In genomic region chr15:32778599-32779273, GRCm38 (mm10) we compare ENCODE assay signal across 8 mouse cellular contexts.
DNase-seq lines count a peak whose midpoint lies in the region; ATAC-seq and TF ChIP-seq lines count a peak whose summit lies in the region.
"Not testable (repeated sequence)": the region's sequence is repeated elsewhere in the genome, so short reads cannot be mapped to it uniquely, and the experiment has no call there.

No protein-coding gene starts in this region.

- DNase-seq in adrenal gland, adult 18-20 months (ENCODE audit: low spot score in 2 of 2) = peak; percentile 54 to 55
- peak; percentile 79 for DNase-seq in embryo, embryonic 11 days
- DNase-seq in gastrocnemius, adult 8-10 months (ENCODE audit: low spot score in 2 of 2) = peak; percentile 69 to 79
- DNase-seq in layer of hippocampus, adult 9-11 months = peak; percentile 72
- peak; percentile 36 for DNase-seq in liver, postnatal 0 days
- DNase-seq in urinary bladder, adult 18-20 months (ENCODE audit: low spot score in 2 of 2) = peak; percentile 39 to 78

- not testable (repeated sequence) for H3K9me3 ChIP-seq in hindbrain, embryonic 13.5 days; liver, postnatal 0 days (ENCODE audit: low read length); neural tube, embryonic 14.5 days (ENCODE audit: control insufficient read depth, low read length)

- H3K4me2 ChIP-seq in hindbrain, embryonic 13.5 days = peak overlapping the region; percentile 78
- peak overlapping the region; percentile 68 for H3K4me2 ChIP-seq in liver, postnatal 0 days (ENCODE audit: low read depth, low read length)
- H3K4me2 ChIP-seq in neural tube, embryonic 14.5 days (ENCODE audit: low read depth, low read length) = peak overlapping the region; percentile 64

- WGBS in hindbrain, embryonic 13.5 days = under 1% methylated on average over 33 of the region's 34 CpGs
- 1% methylated on average over 32 of the region's 34 CpGs for WGBS in liver, postnatal 0 days (ENCODE audit: insufficient replicate concordance)
- WGBS in neural tube, embryonic 14.5 days = under 1% methylated on average over 33 of the region's 34 CpGs

- TF ChIP-seq EP300 in liver, postnatal 0 days (IDR thresholded peaks at IDR 0.05; ENCODE audit: low read depth) = not testable (repeated sequence)

- H3K4me1 ChIP-seq in hindbrain, embryonic 13.5 days (replicated peaks); liver, postnatal 0 days (ENCODE audit: insufficient read depth); neural tube, embryonic 14.5 days (ENCODE audit: control insufficient read depth, insufficient read depth, low read length): not testable (repeated sequence)

- peak overlapping the region; percentile 67 for H3K9ac ChIP-seq in hindbrain, embryonic 13.5 days
- H3K9ac ChIP-seq in liver, postnatal 0 days (replicated peaks) = not testable (repeated sequence)
- peak overlapping the region; percentile 5; the same call in 1 of the 2 replicates for H3K9ac ChIP-seq in neural tube, embryonic 14.5 days (replicated peaks; ENCODE audit: low read depth, low read length)

- peak overlapping the region; percentile 62 for H3K27ac ChIP-seq in hindbrain, embryonic 13.5 days
- not testable (repeated sequence) for H3K27ac ChIP-seq in liver, postnatal 0 days (ENCODE audit: low read depth); neural tube, embryonic 14.5 days (ENCODE audit: low read depth, low read length)

- peak; percentile 97 for ATAC-seq in hindbrain, embryonic 13.5 days (ENCODE audit: low FRiP score)
- ATAC-seq in liver, postnatal 0 days = peak; percentile 86
- ATAC-seq in neural tube, embryonic 14.5 days (ENCODE audit: low read depth) = peak; percentile 98

- not testable (repeated sequence) for H3K36me3 ChIP-seq in hindbrain, embryonic 13.5 days; liver, postnatal 0 days (replicated peaks; ENCODE audit: insufficient read depth, low read length); neural tube, embryonic 14.5 days (ENCODE audit: control insufficient read depth, insufficient read depth, low read length)

- TF ChIP-seq CTCF in liver, postnatal 0 days (IDR thresholded peaks at IDR 0.05; ENCODE audit: low read depth) = 0 out of 2 replicates have a peak, but pooled peaks have one; percentile 5

- H3K4me3 ChIP-seq in hindbrain, embryonic 13.5 days = peak overlapping the region; percentile 56
- peak overlapping the region; percentile 40 for H3K4me3 ChIP-seq in liver, postnatal 0 days (ENCODE audit: low read depth, low read length)
- H3K4me3 ChIP-seq in neural tube, embryonic 14.5 days (ENCODE audit: low read depth, low read length) = peak overlapping the region; percentile 44

- H3K27me3 ChIP-seq in hindbrain, embryonic 13.5 days; liver, postnatal 0 days (ENCODE audit: insufficient read depth, low read length); neural tube, embryonic 14.5 days (ENCODE audit: control insufficient read depth, insufficient read depth, low read length): not testable (repeated sequence)
